Mouse (Mus musculus): ENCODE measurements around the gene Pdzd8.

- no peak for TF ChIP-seq CTCF (conservative IDR thresholded peaks at IDR 0.05; ENCODE audit: insufficient read depth, insufficient read length, low read depth, low read length)
- no peak for TF ChIP-seq POLR2A (IDR thresholded peaks at IDR 0.05; ENCODE audit: low read depth, low read length)
Measured at GRCm38 (mm10) chr19:59345658-59346283, at the start of gene Pdzd8.
